Mouse (Mus musculus) MEL (cell line): Measurements from ENCODE around the gene Klk1b27.
"Not testable (repeated sequence)": the region's sequence is repeated elsewhere in the genome, so short reads cannot be mapped to it uniquely, and the experiment has no call there.

Source experiments
- CTCF ChIP-seq, 3 experiments: IDR thresholded peaks in 2 of 3; conservative IDR thresholded peaks in 1 of 3; 2 replicates each; pipeline ENCODE4 v1.5.1; 2011 to 2012; ENCODE audit warnings: low read length in 3 of 3, low read depth in 2 of 3, mild to moderate bottlenecking in 2 of 3, improper control_type of control experiment in 1 of 3, inconsistent platforms in 1 of 3, mixed read lengths in 1 of 3, moderate library complexity in 1 of 3; ENCODE audit not compliant: control insufficient read depth in 1 of 3, insufficient read depth in 1 of 3, poor library complexity in 1 of 3, severe bottlenecking in 1 of 3
- EP300 ChIP-seq, 2 experiments: IDR thresholded peaks; 2 replicates each; pipeline ENCODE4 v1.6.1; 2011; ENCODE audit warnings: improper control_type of control experiment in 2 of 2, low read length in 2 of 2, low read depth in 1 of 2, mild to moderate bottlenecking in 1 of 2
- POLR2A ChIP-seq, 2 experiments: IDR thresholded peaks; 2 replicates each; pipeline ENCODE4 v1.6.1; 2011 to 2012; ENCODE audit warnings: low read length in 2 of 2, mild to moderate bottlenecking in 2 of 2, control low read depth in 1 of 2, improper control_type of control experiment in 1 of 2, low read depth in 1 of 2, moderate library complexity in 1 of 2; ENCODE audit not compliant: control insufficient read depth in 1 of 2, insufficient read depth in 1 of 2, poor library complexity in 1 of 2

DNA sequence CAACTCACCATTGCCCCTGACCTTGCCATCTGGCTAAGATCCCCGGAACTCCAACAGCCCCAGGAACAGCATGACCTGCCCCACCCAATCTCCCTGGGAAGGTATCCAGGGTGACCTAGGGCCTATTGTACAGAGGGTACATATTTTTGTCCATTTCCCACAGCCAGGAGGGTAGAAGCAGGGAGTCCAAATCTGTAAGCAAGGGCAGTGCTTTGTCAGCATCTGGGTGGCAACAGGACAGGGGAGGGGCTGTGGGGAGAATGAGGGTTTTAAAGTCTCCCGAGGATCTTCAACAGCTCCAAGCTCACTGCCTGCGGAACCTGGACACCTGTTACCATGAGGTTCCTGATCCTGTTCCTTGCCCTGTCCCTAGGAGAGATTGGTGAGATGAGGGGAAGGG, 49.9 kb downstream of the Klk1b27 start, which contains the start of gene Klk1b21:
- not testable (repeated sequence) for TF ChIP-seq CTCF (IDR thresholded peaks at IDR 0.05 in 2 of 3, conservative IDR thresholded peaks at IDR 0.05 in 1 of 3; ENCODE audit: control insufficient read depth in 1 of 3, insufficient read depth in 1 of 3, low read depth in 2 of 3, low read length in 3 of 3, poor library complexity in 1 of 3, severe bottlenecking in 1 of 3); EP300 (IDR thresholded peaks at IDR 0.05; ENCODE audit: low read depth in 1 of 2, low read length in 2 of 2); POLR2A (IDR thresholded peaks at IDR 0.05; ENCODE audit: control insufficient read depth in 1 of 2, insufficient read depth in 1 of 2, low read depth in 1 of 2, low read length in 2 of 2, poor library complexity in 1 of 2)
